Mouse (Mus musculus): ENCODE data around the gene Uts2.

DNA sequence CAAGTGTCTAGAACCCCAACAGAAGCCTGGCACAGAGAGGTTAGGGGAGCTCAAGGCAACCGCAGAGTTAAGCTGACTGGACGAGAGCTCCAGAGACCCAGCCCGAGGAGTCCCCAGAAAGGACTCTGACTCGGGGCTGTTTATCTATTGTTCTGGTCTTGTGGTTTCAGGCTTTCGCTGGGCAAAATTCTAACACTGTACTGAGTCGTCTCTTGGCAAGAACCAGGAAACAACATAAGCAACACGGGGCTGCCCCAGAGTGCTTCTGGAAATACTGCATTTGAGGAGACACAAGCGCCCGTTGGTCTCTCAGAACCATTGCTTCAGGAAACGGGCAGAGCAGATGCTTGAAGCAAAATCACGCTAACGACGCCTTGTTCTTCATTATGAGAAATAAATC, 4.5 kb downstream of the Uts2 start:
- TF ChIP-seq TCF12 (IDR thresholded peaks at IDR 0.05; ENCODE audit: low read depth, low read length), result no peak
- TF ChIP-seq RAD21 (IDR thresholded peaks at IDR 0.05; ENCODE audit: low read depth, low read length), result no peak
- TF ChIP-seq UBTF (IDR thresholded peaks at IDR 0.05; ENCODE audit: borderline replicate concordance, insufficient read depth, low read depth, low read length), result no peak
- no peak for TF ChIP-seq GATA1 (IDR thresholded peaks at IDR 0.05; ENCODE audit: low read depth, low read length)
- no peak for TF ChIP-seq TBP (IDR thresholded peaks at IDR 0.05; ENCODE audit: low read depth, low read length)
- no peak for TF ChIP-seq RCOR1 (IDR thresholded peaks at IDR 0.05; ENCODE audit: low read depth, low read length)
- no peak for TF ChIP-seq EP300 (IDR thresholded peaks at IDR 0.05; ENCODE audit: low read depth in 1 of 2, low read length in 2 of 2)
- TF ChIP-seq MAX (IDR thresholded peaks at IDR 0.05; ENCODE audit: low read length), result no peak
- TF ChIP-seq POLR2A (IDR thresholded peaks at IDR 0.05; ENCODE audit: control insufficient read depth in 1 of 2, insufficient read depth in 1 of 2, low read depth in 1 of 2, low read length in 2 of 2, poor library complexity in 1 of 2), result no peak
- TF ChIP-seq CTCF (IDR thresholded peaks at IDR 0.05 in 2 of 3, conservative IDR thresholded peaks at IDR 0.05 in 1 of 3; ENCODE audit: control insufficient read depth in 1 of 3, insufficient read depth in 1 of 3, low read depth in 2 of 3, low read length in 3 of 3, poor library complexity in 1 of 3, severe bottlenecking in 1 of 3), result no peak
- TF ChIP-seq POLR2AphosphoS2 (IDR thresholded peaks at IDR 0.05; ENCODE audit: low read length), result no peak
- no peak for TF ChIP-seq BHLHE40 (IDR thresholded peaks at IDR 0.05; ENCODE audit: borderline replicate concordance, low read depth, low read length)
- no peak for TF ChIP-seq HCFC1 (IDR thresholded peaks at IDR 0.05; ENCODE audit: low read depth, low read length)
